Mouse (Mus musculus) urinary bladder, postnatal 14 days (tissue): Measurements from ENCODE around the gene Btbd7.

Experiments used
- DNase-seq: peaks from one replicate; pipeline ENCODE4 v3.0.0; 2021; ENCODE audit warnings: low spot score

The Btbd7 gene

GRCm38 (mm10) chr12:102730798-102731619, 147.3 kb downstream of the Btbd7 start:
- no peak for DNase-seq
